Mouse (Mus musculus) liver, embryonic 13.5 days (tissue): ENCODE measurements around the gene Mrvi1. TPM values are rescaled to one million over a fixed set of nuclear protein-coding genes. Genes with fewer than 3 reads are reported as not detected.

Experiments used
- ATAC-seq: fragments of 200-750 bp; cut with Nextera tagmentation; 2 replicates; pipeline ENCODE4 v1.8.0; 2017; ENCODE audit warnings: low read depth, mild to moderate bottlenecking, moderate number of reproducible peaks, moderate library complexity
- DNase-seq: peaks from one replicate; pipeline ENCODE4 v3.0.0; 2022
- H3K27ac ChIP-seq: fragments of 300-500 bp; sonication (generic); 2 replicates; pipeline ENCODE4 v1.5.1; 2015; ENCODE audit warnings: moderate library complexity, mild to moderate bottlenecking, inconsistent platforms
- H3K27me3 ChIP-seq: fragments of 300-500 bp; sonication (generic); 2 replicates; pipeline ENCODE4 v1.6.1; 2015; ENCODE audit warnings: mild to moderate bottlenecking, inconsistent platforms
- H3K36me3 ChIP-seq: fragments of 300-500 bp; sonication (generic); 2 replicates; pipeline ENCODE4 v1.6.1; 2015; ENCODE audit warnings: mild to moderate bottlenecking, inconsistent platforms
- H3K4me1 ChIP-seq: fragments of 300-500 bp; sonication (generic); replicated peaks from 2 replicates; pipeline ENCODE4 v1.6.1; 2015; ENCODE audit warnings: inconsistent platforms
- H3K4me2 ChIP-seq: fragments of 300-500 bp; sonication (generic); 2 replicates; pipeline ENCODE4 v1.6.1; 2015; ENCODE audit warnings: inconsistent platforms, mild to moderate bottlenecking, moderate library complexity
- H3K4me3 ChIP-seq: fragments of 300-500 bp; sonication (generic); replicated peaks from 2 replicates; pipeline ENCODE4 v1.5.1; 2015; ENCODE audit warnings: mild to moderate bottlenecking, inconsistent platforms
- H3K9ac ChIP-seq: fragments of 300-500 bp; sonication (generic); 2 replicates; pipeline ENCODE4 v1.6.1; 2015; ENCODE audit warnings: mild to moderate bottlenecking, inconsistent platforms
- H3K9me3 ChIP-seq: fragments of 300-500 bp; sonication (generic); replicated peaks from 2 replicates; pipeline ENCODE4 v1.6.1; 2016; ENCODE audit warnings: inconsistent platforms
- WGBS: fragments of 180-500 bp; shearing (Covaris S2); methylation state at CpG from one replicate; pipeline ENCODE4 v1.1.7; 2015; ENCODE audit not compliant: insufficient replicate concordance; 5-methylcytosine and 5-hydroxymethylcytosine counted together
- polyA plus RNA-seq: library from polyadenylated mRNA; unstranded; fragments of >200 nt; fragmentation: Nextera tagmentation; extraction: Ambion mirVana; gene quantifications from 2 replicates; pipeline ENCODE4 v1.2.1, GENCODE M21; 2015

The Mrvi1 gene
- polyA plus RNA-seq, 1 experiment from 2014 or later = 6.2 TPM

- no peak for ATAC-seq
- H3K4me2 ChIP-seq = no peak overlapping the region
- H3K4me3 ChIP-seq = no peak overlapping the region
- H3K9ac ChIP-seq = no peak overlapping the region
- H3K27me3 ChIP-seq = no peaks in the 10 kb centered on the region
- no peaks in the 10 kb centered on the region for H3K9me3 ChIP-seq
- WGBS = 80% methylated on average over 8 of the region's 8 CpGs
- H3K4me1 ChIP-seq = peaks cover 53% of the 10 kb centered on the region
- no peak overlapping the region; the same call in 1 of the 2 replicates for H3K27ac ChIP-seq
- no peak for DNase-seq
- peaks cover 73% of the 10 kb centered on the region for H3K36me3 ChIP-seq
Measured at GRCm38 (mm10) chr7:110823076-110823475, 159.2 kb downstream of the Mrvi1 start.

DNA sequence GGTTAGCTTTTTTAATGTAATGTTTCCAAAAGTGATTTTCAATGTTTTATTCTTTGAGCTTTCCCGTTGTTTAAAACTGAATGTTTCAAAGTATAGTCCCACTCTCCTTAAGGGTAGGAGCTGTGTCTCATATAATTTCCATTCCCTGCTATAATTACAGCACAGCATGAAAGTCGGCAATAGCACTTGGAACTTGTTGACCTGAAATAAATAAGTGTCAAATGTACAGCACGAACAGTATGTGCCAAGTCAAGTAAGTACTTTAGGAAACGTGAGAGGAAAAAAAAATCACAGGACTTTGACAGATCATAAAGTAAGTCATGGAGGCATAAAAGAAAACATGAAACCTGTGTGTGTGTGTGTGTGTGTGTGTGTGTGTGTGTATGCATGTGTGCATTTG is 160.2 kb downstream of the Mrvi1 start:
- no peak overlapping the region for H3K27ac ChIP-seq
- H3K9ac ChIP-seq = no peak overlapping the region
- H3K4me3 ChIP-seq = no peak overlapping the region
- H3K4me1 ChIP-seq = peaks cover 58% of the 10 kb centered on the region
- no peaks in the 10 kb centered on the region for H3K27me3 ChIP-seq
- peaks cover 67% of the 10 kb centered on the region for H3K36me3 ChIP-seq
- H3K4me2 ChIP-seq = no peak overlapping the region
- ATAC-seq (no peak), DNase-seq (no peak)
- no peaks in the 10 kb centered on the region for H3K9me3 ChIP-seq
- WGBS = 76% methylated on average over 4 of the region's 4 CpGs

DNA sequence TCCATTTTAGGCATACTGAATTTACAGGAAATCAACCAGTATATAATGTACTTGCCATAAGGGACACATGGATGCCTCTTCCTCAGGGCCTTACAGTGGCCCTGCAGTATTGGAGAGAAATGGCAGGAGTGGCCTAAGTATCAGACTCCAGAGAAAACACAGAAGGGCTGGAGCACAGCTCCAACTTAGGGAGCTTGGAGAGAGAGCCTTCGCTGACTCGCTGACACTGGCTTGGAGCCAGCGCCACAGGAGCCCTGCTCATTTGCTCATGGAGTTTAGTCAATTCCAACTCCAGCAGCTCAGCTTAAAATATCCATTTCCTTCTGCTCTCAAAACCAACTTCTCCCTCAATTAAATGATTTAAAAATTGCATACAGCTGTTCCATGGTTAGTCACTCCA is 160.6 kb downstream of the Mrvi1 start:
- Histone ChIP-seq H3K27me3 (no peaks in the 10 kb centered on the region), H3K27ac (no peak overlapping the region), H3K4me3 (no peak overlapping the region), H3K9me3 (no peaks in the 10 kb centered on the region), H3K9ac (no peak overlapping the region), H3K4me2 (no peak overlapping the region), H3K36me3 (peaks cover 67% of the 10 kb centered on the region), H3K4me1 (peaks cover 58% of the 10 kb centered on the region)
- 78% methylated on average over 3 of the region's 3 CpGs for WGBS
- ATAC-seq = no peak
- DNase-seq = no peak

DNA sequence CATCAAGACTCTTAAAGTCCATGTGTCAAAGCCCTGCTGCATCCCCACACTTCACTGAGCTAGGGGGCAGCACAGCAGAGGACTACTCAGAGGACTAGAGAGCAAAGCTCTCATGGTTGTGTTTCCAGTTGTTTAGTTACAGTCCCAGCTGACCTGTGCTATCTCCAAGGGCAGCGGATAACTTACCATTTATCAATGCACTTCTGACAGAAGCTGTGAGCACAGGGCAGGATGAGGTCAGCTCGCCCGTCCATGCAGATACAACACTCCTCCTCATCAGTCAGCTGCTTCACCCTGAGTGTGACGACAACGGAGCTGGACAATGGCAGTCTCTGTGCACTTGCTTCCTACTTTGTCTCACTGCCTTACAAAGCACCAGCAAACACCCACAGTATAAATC is 161.2 kb downstream of the Mrvi1 start:
- Histone ChIP-seq H3K27ac (no peak overlapping the region), H3K9me3 (no peaks in the 10 kb centered on the region), H3K4me2 (no peak overlapping the region), H3K36me3 (peaks cover 64% of the 10 kb centered on the region), H3K4me3 (no peak overlapping the region), H3K9ac (no peak overlapping the region), H3K27me3 (no peaks in the 10 kb centered on the region), H3K4me1 (peaks cover 60% of the 10 kb centered on the region)
- 56% methylated on average over 5 of the region's 5 CpGs for WGBS
- ATAC-seq = no peak
- no peak for DNase-seq

DNA sequence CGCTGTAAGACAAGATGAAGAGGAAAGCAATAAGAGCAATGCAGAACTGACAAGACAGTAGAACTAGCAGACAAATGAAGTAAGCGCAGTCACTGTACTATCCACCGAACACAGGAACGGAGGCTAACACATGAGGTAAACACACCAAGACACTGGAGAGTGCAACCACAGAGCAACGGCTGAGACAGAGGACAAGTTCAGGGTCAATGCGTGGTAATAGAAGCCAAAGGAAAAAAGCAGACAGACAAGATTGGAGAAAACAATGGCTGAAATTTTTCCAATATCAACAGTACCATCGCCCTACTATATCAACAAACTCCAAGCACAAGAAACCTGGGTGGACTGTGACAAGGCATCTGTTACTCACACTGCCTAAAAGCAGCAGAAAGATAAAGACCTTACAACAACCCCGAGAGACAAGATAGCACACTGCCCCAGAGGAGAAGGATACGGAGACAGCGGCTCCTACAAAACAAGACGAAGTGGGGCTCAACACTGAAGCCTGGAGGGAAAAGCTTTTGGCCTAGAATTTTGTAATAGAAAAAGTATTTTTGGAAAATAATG is 163.4 kb downstream of the Mrvi1 start:
- 19% methylated on average over 11 of the region's 11 CpGs for WGBS
- peaks cover 62% of the 10 kb centered on the region for H3K36me3 ChIP-seq
- 0 out of 2 replicates have a peak overlapping the region, but pooled peaks have one; percentile 7 for H3K4me3 ChIP-seq
- ATAC-seq (peak; percentile 95), DNase-seq (peak; percentile 66)
- peak overlapping the region; percentile 52; the same call in 1 of the 2 replicates for H3K9ac ChIP-seq
- peaks cover 61% of the 10 kb centered on the region for H3K4me1 ChIP-seq
- H3K27ac ChIP-seq = peak overlapping the region; percentile 85
- H3K4me2 ChIP-seq = peak overlapping the region; percentile 56
- H3K9me3 ChIP-seq = no peaks in the 10 kb centered on the region
- no peaks in the 10 kb centered on the region for H3K27me3 ChIP-seq

Other genes with a start within 250 kb of the Mrvi1 start
- gene Ampd3, start 214.3 kb downstream of the Mrvi1 start, polyA plus RNA-seq = 26.2 and 34.2 TPM in 2 replicates
- gene Rnf141, start 138.0 kb downstream of the Mrvi1 start, polyA plus RNA-seq = 24.0 and 30.3 TPM in 2 replicates
- 25.4 and 33.7 TPM in 2 replicates for gene Lyve1, start 119.2 kb downstream of the Mrvi1 start, polyA plus RNA-seq
- 29.3 and 35.6 TPM in 2 replicates for gene Ctr9, start 46.5 kb upstream of the Mrvi1 start, polyA plus RNA-seq
- 429 and 601 TPM in 2 replicates for gene Eif4g2, start 100.6 kb upstream of the Mrvi1 start, polyA plus RNA-seq